Mouse (Mus musculus): Measurements from ENCODE around the gene Tep1. TPM values are rescaled to one million over a fixed set of nuclear protein-coding genes. Genes with fewer than 3 reads are reported as not detected.

Tep1 gene
- polyA plus RNA-seq (2017; shearing (Covaris generic)), result 15.7 TPM

DNA sequence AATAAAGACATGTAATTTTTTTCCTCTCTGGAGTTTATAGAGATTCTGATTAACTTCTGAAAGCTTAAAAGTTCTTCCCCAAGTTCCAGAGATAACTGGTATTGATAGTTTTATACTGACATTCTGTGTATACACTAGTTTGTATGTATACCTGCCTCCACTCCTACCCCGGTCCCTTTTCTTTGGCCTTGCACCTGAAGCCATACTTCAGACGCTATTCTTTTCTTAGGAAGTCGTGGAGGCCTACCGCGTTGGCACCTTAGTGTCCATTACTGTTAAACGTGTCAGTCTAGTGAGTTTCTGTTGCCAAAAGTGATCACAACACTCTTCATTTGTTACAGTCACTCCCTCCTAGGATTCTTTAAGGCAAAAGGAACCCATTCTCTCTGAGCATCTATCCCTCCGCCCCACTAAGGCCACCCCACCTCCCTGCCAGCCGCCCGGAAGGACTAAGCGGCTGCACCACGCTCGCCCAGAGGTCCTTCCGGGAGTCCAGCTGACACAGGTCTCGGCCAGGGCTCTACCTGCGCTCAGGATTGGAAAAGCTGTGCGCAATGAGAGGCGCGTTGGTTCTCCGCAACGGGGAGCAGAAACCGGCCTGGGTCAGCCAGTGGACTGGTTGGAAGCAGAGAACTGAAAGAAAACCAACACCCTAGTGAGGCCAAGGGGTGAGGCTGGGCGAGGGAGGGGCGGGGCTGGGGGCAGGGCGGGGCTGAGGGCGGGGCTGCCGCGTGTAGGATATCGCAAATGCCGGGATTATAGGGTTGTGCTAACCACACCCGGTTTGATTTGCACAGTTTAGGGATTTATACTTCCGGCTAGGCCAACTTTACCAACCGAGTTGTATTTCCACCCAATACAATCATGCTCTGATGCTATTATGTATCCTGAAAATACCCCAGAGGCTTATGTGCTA lies at the start of gene Tep1:
TSS of gene Tep1 (minus strand) at position 672 of the 916 bp plus-strand sequence.

DNA sequence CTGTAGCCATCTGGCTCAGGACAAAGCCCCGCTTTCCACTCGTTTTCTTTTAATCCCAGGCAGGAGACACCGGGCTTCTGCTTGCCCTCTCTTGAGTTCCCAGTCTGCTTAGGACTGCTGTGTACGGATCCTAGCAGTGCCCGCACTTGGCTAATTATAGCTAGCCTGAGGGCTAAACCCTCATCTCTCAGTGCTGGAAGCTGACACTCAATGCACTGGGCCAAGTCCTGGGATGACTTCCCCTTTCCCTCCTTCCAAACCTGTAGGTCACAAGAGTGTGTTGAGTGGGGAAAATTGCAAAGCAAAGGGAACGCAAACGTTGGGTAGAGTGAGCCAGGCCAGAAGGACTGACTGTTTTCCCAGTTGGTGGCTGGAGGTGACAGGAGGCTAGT lies 27.0 kb upstream of the Tep1 start, which contains the start of gene Klhl33:
TSS of gene Klhl33 (minus strand) at position 134 of the 392 bp plus-strand sequence.

DNA sequence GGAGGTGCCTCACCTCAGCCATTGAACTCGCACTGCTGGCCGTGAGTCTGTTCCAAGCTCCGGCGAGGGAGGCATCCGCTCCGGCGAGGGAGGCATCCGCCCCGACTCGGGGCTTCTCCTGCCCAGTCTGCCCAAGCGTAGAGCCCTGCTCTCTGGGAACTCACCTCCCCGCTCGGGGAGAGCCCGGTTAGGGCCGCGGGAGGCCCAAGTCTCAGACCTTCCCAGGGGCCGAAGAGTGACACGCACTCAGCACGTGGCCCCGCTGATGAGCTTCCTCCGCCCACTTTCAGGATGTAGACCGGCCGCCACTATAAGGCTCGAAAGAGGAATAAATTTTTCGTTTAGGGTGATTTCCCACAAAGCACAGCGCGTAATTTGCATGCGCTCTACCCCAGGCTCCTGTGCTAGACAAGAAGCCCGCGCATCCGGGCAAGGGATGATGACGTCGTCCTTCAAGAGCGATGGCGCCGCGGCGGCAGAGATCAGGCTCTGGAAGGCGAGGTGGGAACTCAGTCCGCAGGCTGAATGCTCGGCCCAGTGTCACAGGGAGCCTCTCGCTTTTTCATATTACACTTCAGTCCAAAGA lies 62.8 kb downstream of the Tep1 start, which contains the start of the genes Ccnb1ip1 and Parp2:
TSS of gene Ccnb1ip1 (minus strand) at position 246 of the 586 bp plus-strand sequence.
TSS of gene Parp2 (plus strand) at position 355 of the 586 bp plus-strand sequence.

GRCm38 (mm10) chr14:50785251-50785637 lies 85.1 kb downstream of the Tep1 start, which contains the start of gene Ttc5:
Gene Ttc5 (minus strand): TSS chr14:50785519.

Other genes starting within 250 kb of the Tep1 start
- not detected for gene Olfr745, start 231.2 kb downstream of the Tep1 start, polyA plus RNA-seq (2017; shearing (Covaris generic))
- not detected for gene Olfr746, start 223.5 kb downstream of the Tep1 start, polyA plus RNA-seq (2017; shearing (Covaris generic))
- gene Olfr747, start 177.4 kb downstream of the Tep1 start, polyA plus RNA-seq (2017; shearing (Covaris generic)), result not detected
- gene Olfr748, start 163.2 kb downstream of the Tep1 start, polyA plus RNA-seq (2017; shearing (Covaris generic)), result 0.22 TPM
- not detected for gene Olfr749, start 125.5 kb downstream of the Tep1 start, polyA plus RNA-seq (2017; shearing (Covaris generic))
- gene Ttc5, start 85.0 kb downstream of the Tep1 start, polyA plus RNA-seq (2017; shearing (Covaris generic)), result 87.5 TPM
- gene Ccnb1ip1, start 62.8 kb downstream of the Tep1 start, polyA plus RNA-seq (2017; shearing (Covaris generic)), result not detected
- 64.7 TPM for gene Parp2, start 62.7 kb downstream of the Tep1 start, polyA plus RNA-seq (2017; shearing (Covaris generic))
- 0.14 TPM for gene Klhl33, start 26.9 kb upstream of the Tep1 start, polyA plus RNA-seq (2017; shearing (Covaris generic))
- gene Osgep, start 54.3 kb upstream of the Tep1 start, polyA plus RNA-seq (2017; shearing (Covaris generic)), result 101 TPM
- gene Apex1, start 54.4 kb upstream of the Tep1 start, polyA plus RNA-seq (2017; shearing (Covaris generic)), result 62.6 TPM
- 138 TPM for gene Pip4p1, start 60.3 kb upstream of the Tep1 start, polyA plus RNA-seq (2017; shearing (Covaris generic))
- gene Pnp, start 60.5 kb upstream of the Tep1 start, polyA plus RNA-seq (2017; shearing (Covaris generic)), result 26.3 TPM
- gene Gm49342, start 74.0 kb upstream of the Tep1 start, polyA plus RNA-seq (2017; shearing (Covaris generic)), result not detected
- not detected for gene Pnp2, start 85.4 kb upstream of the Tep1 start, polyA plus RNA-seq (2017; shearing (Covaris generic))
- not detected for gene Rnase10, start 137.2 kb upstream of the Tep1 start, polyA plus RNA-seq (2017; shearing (Covaris generic))
- gene Rnase9, start 171.3 kb upstream of the Tep1 start, polyA plus RNA-seq (2017; shearing (Covaris generic)), result not detected
- not detected for gene Rnase11, start 179.6 kb upstream of the Tep1 start, polyA plus RNA-seq (2017; shearing (Covaris generic))
- not detected for gene Rnase12, start 187.1 kb upstream of the Tep1 start, polyA plus RNA-seq (2017; shearing (Covaris generic))
- gene Olfr750, start 203.9 kb upstream of the Tep1 start, polyA plus RNA-seq (2017; shearing (Covaris generic)), result 0.09 TPM
- gene Rnase4, start 220.5 kb upstream of the Tep1 start, polyA plus RNA-seq (2017; shearing (Covaris generic)), result 0.39 TPM
- not detected for gene Ang, start 220.6 kb upstream of the Tep1 start, polyA plus RNA-seq (2017; shearing (Covaris generic))
- gene Eddm3b, start 243.9 kb upstream of the Tep1 start, polyA plus RNA-seq (2017; shearing (Covaris generic)), result not detected